Mouse (Mus musculus): ENCODE measurements around the gene Gm21762. TPM values are rescaled to one million over a fixed set of nuclear protein-coding genes. Genes with fewer than 3 reads are reported as not detected.
"Not testable (repeated sequence)": the region's sequence is repeated elsewhere in the genome, so short reads cannot be mapped to it uniquely, and the experiment has no call there.

The Gm21762 gene
- polyA plus RNA-seq, 1 experiment = 0.16 TPM

GRCm38 (mm10) chr13:120172133-120172532 lies 43.6 kb downstream of the Gm21762 start, which contains the start of gene Gm21818:
Gm21818 (plus strand) TSS chr13:120172433.
- H3K79me3 ChIP-seq (ENCODE audit: low read depth); H3K27me3 ChIP-seq (ENCODE audit: control insufficient read depth, insufficient read depth, insufficient read length); H3K4me3 ChIP-seq (ENCODE audit: insufficient read depth, poor library complexity, severe bottlenecking): not testable (repeated sequence)

GRCm38 (mm10) chr13:120168301-120168700 lies 47.4 kb downstream of the Gm21762 start:
- not testable (repeated sequence) for H3K79me2 ChIP-seq (ENCODE audit: control insufficient read depth, insufficient read depth); H3K79me3 ChIP-seq (ENCODE audit: low read depth)

More at GRCm38 (mm10) chr13:120172133-120172532, 43.6 kb downstream of the Gm21762 start, which contains the start of gene Gm21818:
- H3K79me2 ChIP-seq (ENCODE audit: control insufficient read depth, insufficient read depth); H3K36me3 ChIP-seq (ENCODE audit: control insufficient read depth, insufficient read depth); H3ac ChIP-seq (ENCODE audit: control insufficient read depth, insufficient read length, low read depth): not testable (repeated sequence)

More at GRCm38 (mm10) chr13:120168301-120168700, 47.4 kb downstream of the Gm21762 start:
- not testable (repeated sequence) for H3K27me3 ChIP-seq (ENCODE audit: control insufficient read depth, insufficient read depth, insufficient read length); H3K36me3 ChIP-seq (ENCODE audit: control insufficient read depth, insufficient read depth); H3K4me3 ChIP-seq (ENCODE audit: insufficient read depth, poor library complexity, severe bottlenecking); H3ac ChIP-seq (ENCODE audit: control insufficient read depth, insufficient read length, low read depth)

Other genes with a start within 250 kb of the Gm21762 start
- gene Gm36079, start 188.9 kb downstream of the Gm21762 start, polyA plus RNA-seq (2012; fragmentation: generic; extraction: Trizol) = not detected
- not detected for gene Gm21188, start 163.8 kb downstream of the Gm21762 start, polyA plus RNA-seq (2012; fragmentation: generic; extraction: Trizol)
- gene Gm20767, start 75.7 kb downstream of the Gm21762 start, polyA plus RNA-seq (2012; fragmentation: generic; extraction: Trizol) = 0.20 TPM
- not detected for gene Gm21818, start 43.5 kb downstream of the Gm21762 start, polyA plus RNA-seq (2012; fragmentation: generic; extraction: Trizol)
- gene Gm21731, start 23.2 kb upstream of the Gm21762 start, polyA plus RNA-seq (2012; fragmentation: generic; extraction: Trizol) = 0.04 TPM
- 0.25 TPM for gene AF067061, start 47.2 kb upstream of the Gm21762 start, polyA plus RNA-seq (2012; fragmentation: generic; extraction: Trizol)
- 0.18 TPM for gene BC147527, start 84.4 kb upstream of the Gm21762 start, polyA plus RNA-seq (2012; fragmentation: generic; extraction: Trizol)
- 0.20 TPM for gene Tcstv3, start 100.9 kb upstream of the Gm21762 start, polyA plus RNA-seq (2012; fragmentation: generic; extraction: Trizol)